Mouse (Mus musculus): Measurements from ENCODE around the gene Nrxn1.

The Nrxn1 gene

GRCm38 (mm10) chr17:90808256-90808655 is 284.6 kb downstream of the Nrxn1 start:
- no peak for DNase-seq

- DNase-seq, result no peak
These were observed 285.7 kb downstream of the Nrxn1 start for GRCm38 (mm10) chr17:90807199-90807598.

- DNase-seq, result no peak
These were observed 294.2 kb downstream of the Nrxn1 start for GRCm38 (mm10) chr17:90798689-90799088.

GRCm38 (mm10) chr17:90797659-90798288 is 295.1 kb downstream of the Nrxn1 start:
- no peak for DNase-seq

GRCm38 (mm10) chr17:90796974-90797373 is 295.9 kb downstream of the Nrxn1 start:
- DNase-seq, result no peak

- no peak for DNase-seq
These were observed 304.3 kb downstream of the Nrxn1 start for GRCm38 (mm10) chr17:90788491-90789127.

GRCm38 (mm10) chr17:90788040-90788439 is 304.8 kb downstream of the Nrxn1 start:
- DNase-seq, result no peak

- no peak for DNase-seq
These were observed 305.6 kb downstream of the Nrxn1 start for GRCm38 (mm10) chr17:90787121-90787788.

- DNase-seq, result no peak
These were observed 312.4 kb downstream of the Nrxn1 start for GRCm38 (mm10) chr17:90780481-90780880.

GRCm38 (mm10) chr17:90775397-90775796 is 317.5 kb downstream of the Nrxn1 start:
- DNase-seq, result no peak

- no peak for DNase-seq
These were observed 319.6 kb downstream of the Nrxn1 start for GRCm38 (mm10) chr17:90773233-90773632.

GRCm38 (mm10) chr17:90768216-90768615 is 324.7 kb downstream of the Nrxn1 start:
- no peak for DNase-seq

GRCm38 (mm10) chr17:90727124-90727523 is 365.7 kb downstream of the Nrxn1 start:
- DNase-seq, result no peak

GRCm38 (mm10) chr17:90704773-90705172 is 388.1 kb downstream of the Nrxn1 start:
- no peak for DNase-seq

GRCm38 (mm10) chr17:90702626-90703025 is 390.2 kb downstream of the Nrxn1 start:
- DNase-seq, result no peak

GRCm38 (mm10) chr17:90696071-90696800 is 396.6 kb downstream of the Nrxn1 start:
- DNase-seq, result no peak

- no peak for DNase-seq
These were observed 397.7 kb downstream of the Nrxn1 start for GRCm38 (mm10) chr17:90695086-90695584.

GRCm38 (mm10) chr17:90684172-90684571 is 408.7 kb downstream of the Nrxn1 start:
- DNase-seq, result no peak

- no peak for DNase-seq
These were observed 411.9 kb downstream of the Nrxn1 start for GRCm38 (mm10) chr17:90681019-90681418.

GRCm38 (mm10) chr17:90676676-90677075 is 416.2 kb downstream of the Nrxn1 start:
- no peak for DNase-seq

- no peak for DNase-seq
These were observed 430.6 kb downstream of the Nrxn1 start for GRCm38 (mm10) chr17:90662318-90662717.

GRCm38 (mm10) chr17:90654506-90654905 is 438.4 kb downstream of the Nrxn1 start:
- DNase-seq, result no peak

GRCm38 (mm10) chr17:90653347-90653746 is 439.5 kb downstream of the Nrxn1 start:
- DNase-seq, result no peak

Data from thymus, postnatal 25 days (tissue).